Mouse (Mus musculus) CH12.LX (cell line): ENCODE measurements around the gene Ube2o.

Source experiments
- CTCF ChIP-seq, 2 experiments: IDR thresholded peaks in 1 of 2; conservative IDR thresholded peaks in 1 of 2; 2 replicates each; pipeline ENCODE4 v1.5.1; 2011 to 2012; ENCODE audit warnings: low read depth in 2 of 2, low read length in 2 of 2, improper control_type of control experiment in 1 of 2, inconsistent platforms in 1 of 2, mild to moderate bottlenecking in 1 of 2, moderate library complexity in 1 of 2
- JUND ChIP-seq: conservative IDR thresholded peaks from 2 replicates; pipeline ENCODE4 v1.6.1; 2011; ENCODE audit warnings: low read depth, low read length, improper control_type of control experiment
- POLR2A ChIP-seq: IDR thresholded peaks from 2 replicates; pipeline ENCODE4 v1.6.1; 2011; ENCODE audit warnings: low read depth, mild to moderate bottlenecking, improper control_type of control experiment, low read length
- POLR2AphosphoS2 ChIP-seq: IDR thresholded peaks from 2 replicates; pipeline ENCODE4 v1.6.1; 2011; ENCODE audit warnings: low read depth, low read length, improper control_type of control experiment
- TBP ChIP-seq: conservative IDR thresholded peaks from 2 replicates; pipeline ENCODE4 v1.6.1; 2011; ENCODE audit warnings: low read depth, low read length, improper control_type of control experiment

DNA sequence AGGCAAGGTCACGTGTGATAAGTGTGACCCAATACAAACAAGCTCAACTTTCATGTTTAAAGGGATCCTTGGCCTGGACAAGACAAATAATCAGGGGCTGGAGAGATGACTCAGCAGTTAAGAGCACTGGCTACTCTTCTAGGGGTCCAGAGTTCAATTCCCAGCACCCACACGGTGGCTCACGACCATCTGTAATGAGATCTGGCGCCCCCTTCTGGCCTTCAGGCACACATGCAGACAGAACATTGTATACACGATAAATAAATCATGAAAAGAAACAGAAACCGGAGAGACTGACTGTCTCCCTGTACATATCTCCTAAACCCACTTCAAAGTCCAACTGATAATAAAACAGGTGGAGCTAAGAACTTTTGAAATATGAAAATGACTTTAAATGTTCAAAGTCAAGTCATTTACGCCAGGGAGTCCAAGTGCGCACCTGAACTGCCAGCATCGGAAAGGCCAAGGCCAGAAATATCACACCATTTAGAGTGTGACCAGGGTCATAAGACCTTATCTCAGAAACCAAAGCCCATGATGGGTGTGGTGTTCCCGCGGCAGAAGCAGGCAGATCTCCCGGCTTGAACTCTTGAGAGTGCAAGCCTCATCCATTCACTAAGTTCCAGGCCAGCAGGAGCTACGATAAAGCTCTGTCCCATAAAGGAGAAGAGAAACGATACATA lies 92.4 kb downstream of the Ube2o start:
- TF ChIP-seq CTCF (conservative IDR thresholded peaks at IDR 0.05 in 1 of 2, IDR thresholded peaks at IDR 0.05 in 1 of 2; ENCODE audit: low read depth in 2 of 2, low read length in 2 of 2): peak; percentile 20 to 66; a peak in 2 of 4 replicates
- no peak for TF ChIP-seq POLR2AphosphoS2
- TF ChIP-seq TBP: no peak
- TF ChIP-seq POLR2A: no peak
- no peak for TF ChIP-seq JUND
